Mouse (Mus musculus) gastrocnemius, adult 8-10 months (tissue): Measurements from ENCODE around the gene Slc12a6. TPM values are rescaled to one million over a fixed set of nuclear protein-coding genes. Genes with fewer than 3 reads are reported as not detected.

Experiments
- DNase-seq, 2 experiments: peaks; one replicate each; pipeline ENCODE4 v3.0.0; 2022; ENCODE audit warnings: low spot score in 2 of 2
- total RNA-seq, 4 experiments: library from RNA; stranded (reverse); gene quantifications; 2 replicates each; pipeline ENCODE4 v1.2.4; 2022

The Slc12a6 gene
- total RNA-seq, result 10 to 100 TPM; 26.2 to 30.9 (median 27.1) TPM

GRCm38 (mm10) chr2:112265448-112266241, at the start of gene Slc12a6:
TSS of gene Slc12a6 (plus strand) at chr2:112265825.
- DNase-seq, result peak; percentile 84 to 90

GRCm38 (mm10) chr2:112215977-112216376, 49.6 kb upstream of the Slc12a6 start:
- DNase-seq, result no peak

- DNase-seq, result no peak
Measured at GRCm38 (mm10) chr2:112217614-112218013, 48.0 kb upstream of the Slc12a6 start.

GRCm38 (mm10) chr2:112220880-112221279, 44.7 kb upstream of the Slc12a6 start:
- DNase-seq, result no peak

- DNase-seq, result no peak
Measured at GRCm38 (mm10) chr2:112222607-112223006, 43.0 kb upstream of the Slc12a6 start.

- DNase-seq, result no peak
Measured at GRCm38 (mm10) chr2:112224356-112224755, 41.3 kb upstream of the Slc12a6 start.

GRCm38 (mm10) chr2:112232623-112233022, 33.0 kb upstream of the Slc12a6 start:
- no peak for DNase-seq

- no peak for DNase-seq
Measured at GRCm38 (mm10) chr2:112236620-112237019, 29.0 kb upstream of the Slc12a6 start.

GRCm38 (mm10) chr2:112238006-112238405, 27.6 kb upstream of the Slc12a6 start:
- DNase-seq, result no peak

- DNase-seq, result peak; percentile 62 to 73
Measured at GRCm38 (mm10) chr2:112239212-112239934, 26.3 kb upstream of the Slc12a6 start, which contains the start of gene Lpcat4. TSS of gene Lpcat4 (plus strand) at chr2:112239468.

- no peak for DNase-seq
Measured at GRCm38 (mm10) chr2:112239935-112240721, 25.5 kb upstream of the Slc12a6 start.

GRCm38 (mm10) chr2:112241787-112242186, 23.8 kb upstream of the Slc12a6 start:
- no peak for DNase-seq

- no peak for DNase-seq
Measured at GRCm38 (mm10) chr2:112245307-112245706, 20.3 kb upstream of the Slc12a6 start.

- DNase-seq, result no peak
Measured at GRCm38 (mm10) chr2:112246193-112246592, 19.4 kb upstream of the Slc12a6 start.

GRCm38 (mm10) chr2:112247323-112247722, 18.3 kb upstream of the Slc12a6 start:
- DNase-seq, result no peak

- DNase-seq, result no peak
Measured at GRCm38 (mm10) chr2:112249780-112250453, 15.7 kb upstream of the Slc12a6 start.

GRCm38 (mm10) chr2:112254675-112255515, 10.7 kb upstream of the Slc12a6 start:
- DNase-seq, result no peak

GRCm38 (mm10) chr2:112259241-112259962, 6.2 kb upstream of the Slc12a6 start, which contains the start of gene Nutm1:
TSS of gene Nutm1 (minus strand) at chr2:112259291.
- peak in 1 of 2 experiments; percentile 46 for DNase-seq
